Mouse (Mus musculus) hindbrain, embryonic 16.5 days (tissue): ENCODE data around the gene Chst11. TPM values are rescaled to one million over a fixed set of nuclear protein-coding genes. Genes with fewer than 3 reads are reported as not detected.
"Not testable (repeated sequence)": the region's sequence is repeated elsewhere in the genome, so short reads cannot be mapped to it uniquely, and the experiment has no call there.

Source experiments
- ATAC-seq: fragments of 200-750 bp; cut with Nextera tagmentation; 2 replicates; pipeline ENCODE4 v1.8.0; 2017; ENCODE audit warnings: moderate TSS enrichment, moderate library complexity
- H3K27ac ChIP-seq: fragments of 300-500 bp; sonication (generic); 2 replicates; pipeline ENCODE4 v1.5.1; 2014; ENCODE audit warnings: low read depth, mild to moderate bottlenecking, control low read depth, low read length, moderate library complexity
- H3K27me3 ChIP-seq: fragments of 300-500 bp; sonication (generic); replicated peaks from 2 replicates; pipeline ENCODE4 v1.6.1; 2014; ENCODE audit warnings: low read length; ENCODE audit not compliant: control insufficient read depth, insufficient read depth
- H3K36me3 ChIP-seq: fragments of 300-500 bp; sonication (generic); 2 replicates; pipeline ENCODE4 v1.6.1; 2014; ENCODE audit warnings: mild to moderate bottlenecking, low read length, moderate library complexity, mixed read lengths; ENCODE audit not compliant: control insufficient read depth, insufficient read depth
- H3K4me1 ChIP-seq: fragments of 300-500 bp; sonication (generic); 2 replicates; pipeline ENCODE4 v1.6.1; 2014; ENCODE audit warnings: low read depth, low read length; ENCODE audit not compliant: control insufficient read depth, insufficient read depth
- H3K4me2 ChIP-seq: fragments of 300-500 bp; sonication (generic); 2 replicates; pipeline ENCODE4 v1.6.1; 2014; ENCODE audit warnings: mild to moderate bottlenecking, low read length, control low read depth, moderate library complexity
- H3K4me3 ChIP-seq: fragments of 300-500 bp; sonication (generic); 2 replicates; pipeline ENCODE4 v1.5.1; 2014; ENCODE audit warnings: mild to moderate bottlenecking, low read length, control low read depth, moderate library complexity
- H3K9ac ChIP-seq: fragments of 300-500 bp; sonication (generic); 2 replicates; pipeline ENCODE4 v1.6.1; 2014; ENCODE audit warnings: low read depth, mild to moderate bottlenecking, control low read depth, low read length, moderate library complexity
- H3K9me3 ChIP-seq: fragments of 300-500 bp; sonication (generic); 2 replicates; pipeline ENCODE4 v1.6.1; 2014; ENCODE audit warnings: mild to moderate bottlenecking, low read length, moderate library complexity; ENCODE audit not compliant: control insufficient read depth
- WGBS: fragments of 180-500 bp; shearing (Covaris S2); extraction: QIAGEN DNeasy Blood & Tissue Kit; methylation state at CpG from one replicate; pipeline ENCODE4 v1.1.7; 2014; 5-methylcytosine and 5-hydroxymethylcytosine counted together
- polyA plus RNA-seq: library from polyadenylated mRNA; unstranded; fragments of >200 nt; fragmentation: Nextera tagmentation; extraction: Ambion mirVana; gene quantifications from 2 replicates; pipeline ENCODE4 v1.2.1, GENCODE M21; 2015

Gene Chst11
- polyA plus RNA-seq, 1 experiment from 2014 or later = 3.6 TPM

DNA sequence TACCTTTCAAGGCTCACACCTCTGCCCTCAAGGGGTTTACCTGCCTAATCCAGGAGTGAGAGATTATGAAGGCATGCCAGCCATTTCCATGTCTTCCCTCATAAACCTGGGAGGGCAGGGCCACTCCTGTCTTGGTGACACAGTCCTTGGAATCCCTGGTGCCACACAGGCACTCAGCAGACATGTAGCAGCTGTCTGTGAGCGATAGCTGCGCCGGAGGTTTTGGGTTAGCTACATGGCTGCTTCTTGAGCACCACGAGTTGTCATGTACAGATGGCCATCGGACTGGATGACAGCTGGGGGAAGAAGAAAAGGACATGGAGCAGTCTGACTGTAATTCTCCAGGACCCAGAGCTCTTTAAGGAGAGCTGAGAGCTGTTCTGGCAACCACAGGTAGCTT lies 129.3 kb downstream of the Chst11 start:
- Histone ChIP-seq H3K4me2 (no peak overlapping the region), H3K9ac (no peak overlapping the region), H3K27me3 (no peaks in the 10 kb centered on the region), H3K9me3 (no peaks in the 10 kb centered on the region), H3K4me1 (peaks cover 27% of the 10 kb centered on the region), H3K36me3 (no peaks in the 10 kb centered on the region), H3K4me3 (no peak overlapping the region), H3K27ac (no peak overlapping the region)
- no peak for ATAC-seq
- WGBS = 72% methylated on average over 5 of the region's 5 CpGs

DNA sequence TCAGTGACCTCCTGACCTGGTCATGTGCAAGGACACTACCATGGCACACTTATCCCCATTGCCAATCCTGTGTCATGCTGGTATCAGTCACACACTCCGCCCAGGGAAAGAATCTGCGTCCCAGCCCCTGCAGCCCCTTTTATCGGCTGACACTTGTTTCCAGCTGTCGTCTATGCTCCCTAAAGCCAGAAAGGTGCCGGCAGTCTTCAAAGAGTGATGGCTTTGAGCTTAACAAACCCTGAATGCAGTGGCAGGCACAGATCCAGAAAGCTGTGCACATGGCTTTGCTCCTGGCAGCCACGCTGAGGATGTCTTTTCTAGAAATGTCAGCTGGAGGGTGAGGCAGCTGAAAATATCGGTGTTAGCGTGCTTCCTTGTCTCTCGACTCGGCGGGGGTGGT lies 131.6 kb downstream of the Chst11 start:
- no peak overlapping the region for H3K4me2 ChIP-seq
- WGBS = 26% methylated on average over 11 of the region's 11 CpGs
- H3K4me1 ChIP-seq = peaks cover 27% of the 10 kb centered on the region
- no peak overlapping the region for H3K4me3 ChIP-seq
- H3K27ac ChIP-seq = no peak overlapping the region
- ATAC-seq = no peak
- H3K9ac ChIP-seq = peak overlapping the region; percentile 41; the same call in 1 of the 2 replicates
- no peaks in the 10 kb centered on the region for H3K9me3 ChIP-seq
- H3K27me3 ChIP-seq = no peaks in the 10 kb centered on the region
- H3K36me3 ChIP-seq = no peaks in the 10 kb centered on the region

DNA sequence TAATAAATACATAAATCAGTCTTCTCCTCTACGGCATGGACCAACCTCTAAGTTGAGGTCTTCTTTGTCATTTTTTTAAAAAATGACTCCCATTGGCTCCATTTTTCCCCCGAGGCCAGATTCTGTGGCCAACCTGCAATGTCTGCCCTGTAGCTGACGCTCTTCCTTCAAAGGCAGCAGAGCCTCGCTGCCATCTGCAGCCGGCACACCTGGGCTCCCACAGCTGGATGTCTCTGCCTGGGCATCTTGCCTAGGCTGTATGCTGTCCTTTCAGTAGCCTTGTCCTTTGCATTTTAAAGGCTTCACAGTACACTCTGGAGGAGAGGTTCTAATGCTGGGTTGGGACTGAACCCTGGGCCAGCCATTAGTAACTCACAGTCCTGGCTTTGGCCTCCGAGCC lies 132.6 kb downstream of the Chst11 start:
- WGBS = 74% methylated on average over 6 of the region's 6 CpGs
- Histone ChIP-seq H3K27me3 (no peaks in the 10 kb centered on the region), H3K4me2 (no peak overlapping the region), H3K36me3 (no peaks in the 10 kb centered on the region), H3K9ac (no peak overlapping the region), H3K4me3 (no peak overlapping the region), H3K27ac (no peak overlapping the region), H3K4me1 (peaks cover 27% of the 10 kb centered on the region), H3K9me3 (no peaks in the 10 kb centered on the region)
- no peak for ATAC-seq

DNA sequence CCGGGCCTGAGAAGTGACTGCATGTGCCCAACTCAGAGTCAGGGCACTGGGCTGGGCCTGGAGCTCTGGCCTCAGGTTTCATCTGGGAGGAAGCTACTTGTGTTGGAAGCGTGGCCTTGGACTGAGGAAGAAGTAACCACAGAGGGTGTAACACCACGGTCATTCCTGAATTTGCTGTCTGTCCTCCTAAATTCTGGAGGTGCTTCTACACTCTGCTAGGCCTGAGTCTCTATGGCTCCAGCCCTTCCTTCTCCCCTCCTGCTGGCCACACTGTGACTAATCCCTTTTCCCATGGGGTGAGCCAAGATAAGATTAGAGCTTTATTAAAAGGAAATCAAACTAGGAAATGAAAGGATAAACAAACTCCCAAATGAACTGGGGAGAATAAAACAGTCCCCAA lies 133.3 kb downstream of the Chst11 start:
- H3K9ac ChIP-seq = no peak overlapping the region
- no peak overlapping the region for H3K27ac ChIP-seq
- H3K9me3 ChIP-seq = no peaks in the 10 kb centered on the region
- no peak overlapping the region for H3K4me3 ChIP-seq
- no peak for ATAC-seq
- no peaks in the 10 kb centered on the region for H3K36me3 ChIP-seq
- H3K27me3 ChIP-seq = no peaks in the 10 kb centered on the region
- H3K4me2 ChIP-seq = no peak overlapping the region
- 77% methylated on average over 3 of the region's 3 CpGs for WGBS
- H3K4me1 ChIP-seq = peaks cover 27% of the 10 kb centered on the region

DNA sequence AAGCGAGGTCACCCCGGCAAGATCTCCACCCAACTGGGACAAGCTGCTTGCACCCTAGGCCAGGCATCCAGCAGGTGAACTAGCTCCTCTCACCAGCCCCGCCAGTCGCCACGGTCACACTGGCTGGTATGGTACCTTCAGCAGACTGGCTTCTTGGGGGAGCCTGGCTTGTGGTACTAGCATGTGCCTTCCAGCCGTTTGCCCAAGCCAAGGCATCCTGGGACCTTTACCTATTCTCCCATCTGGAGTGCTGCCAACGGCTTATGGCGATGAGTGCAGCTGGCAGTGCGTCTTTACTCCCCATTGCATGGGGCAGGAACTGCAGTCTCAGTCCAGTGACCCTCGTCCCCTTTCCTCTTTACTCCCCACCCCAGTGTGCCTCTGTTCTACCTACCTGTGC lies 133.7 kb downstream of the Chst11 start:
- Histone ChIP-seq H3K27me3 (no peaks in the 10 kb centered on the region), H3K4me1 (peaks cover 27% of the 10 kb centered on the region), H3K4me2 (no peak overlapping the region), H3K9ac (no peak overlapping the region), H3K27ac (no peak overlapping the region), H3K4me3 (no peak overlapping the region), H3K9me3 (no peaks in the 10 kb centered on the region), H3K36me3 (no peaks in the 10 kb centered on the region)
- ATAC-seq = no peak
- 66% methylated on average over 10 of the region's 10 CpGs for WGBS

DNA sequence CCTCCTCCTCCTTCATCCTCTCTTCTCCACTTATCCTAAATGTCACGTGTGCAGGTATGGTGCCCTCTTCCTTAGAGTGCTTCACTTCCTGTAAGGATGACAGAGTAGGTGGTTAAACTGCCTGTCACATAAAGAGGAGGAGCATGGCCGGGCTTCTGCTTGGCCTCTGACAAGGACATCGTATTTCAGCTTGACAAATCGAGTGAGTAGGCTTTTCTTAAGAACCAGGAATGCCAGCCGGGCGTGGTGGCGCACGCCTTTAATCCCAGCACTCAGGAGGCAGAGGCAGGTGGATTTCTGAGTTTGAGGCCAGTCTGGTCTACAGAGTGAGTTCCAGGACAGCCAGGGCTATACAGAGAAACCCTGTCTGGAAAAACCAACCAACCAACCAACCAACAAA lies 134.2 kb downstream of the Chst11 start:
- H3K9ac ChIP-seq, H3K4me2 ChIP-seq, H3K27me3 ChIP-seq, H3K4me3 ChIP-seq, H3K27ac ChIP-seq, H3K9me3 ChIP-seq, ATAC-seq, H3K36me3 ChIP-seq: not testable (repeated sequence)
- 76% methylated on average over 8 of the region's 8 CpGs for WGBS
- H3K4me1 ChIP-seq = peaks cover 27% of the 10 kb centered on the region

DNA sequence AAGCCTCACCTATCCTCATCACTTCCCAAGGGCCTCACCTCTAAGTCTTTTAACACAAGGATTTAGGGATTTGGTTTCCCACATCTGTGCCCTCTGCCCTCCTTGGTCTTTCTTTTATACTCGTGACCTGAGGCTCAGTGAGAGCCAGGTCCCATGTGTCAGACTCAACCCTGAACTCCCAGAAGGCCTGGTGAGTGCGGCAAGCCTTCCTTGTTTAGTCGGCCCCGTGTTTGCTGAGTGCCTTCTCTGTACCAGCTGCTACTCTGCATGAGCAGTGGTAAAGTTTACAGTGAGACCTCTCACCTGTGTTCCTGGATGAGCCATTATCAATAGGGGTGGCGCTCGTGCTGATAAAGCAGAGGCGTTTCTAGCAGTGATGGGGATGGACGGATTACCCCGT lies 134.6 kb downstream of the Chst11 start:
- 79% methylated on average over 9 of the region's 9 CpGs for WGBS
- Histone ChIP-seq H3K27me3 (no peaks in the 10 kb centered on the region), H3K36me3 (no peaks in the 10 kb centered on the region), H3K27ac (no peak overlapping the region), H3K4me2 (no peak overlapping the region), H3K4me3 (no peak overlapping the region), H3K4me1 (peaks cover 23% of the 10 kb centered on the region), H3K9ac (no peak overlapping the region), H3K9me3 (no peaks in the 10 kb centered on the region)
- no peak for ATAC-seq

DNA sequence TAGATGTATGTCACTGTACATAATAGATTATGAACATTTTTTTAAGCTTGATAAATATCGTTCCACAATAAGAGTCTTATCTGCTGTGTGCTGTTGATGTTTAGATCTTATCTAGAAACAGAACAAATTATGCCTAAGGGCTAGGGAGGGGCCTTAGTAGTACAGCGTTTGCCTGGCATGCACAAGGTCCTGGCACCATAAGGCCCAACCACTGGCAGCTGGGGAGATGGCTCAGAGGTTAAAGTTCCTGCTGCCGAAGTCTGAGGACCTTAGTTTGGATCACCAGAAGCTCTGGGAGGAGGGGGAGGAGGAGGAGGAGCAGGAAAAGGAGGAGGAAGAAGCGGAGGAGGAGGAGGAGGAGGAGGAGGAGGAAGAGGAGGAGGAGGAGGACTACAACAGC lies 135.6 kb downstream of the Chst11 start:
- Histone ChIP-seq H3K4me1 (peaks cover 23% of the 10 kb centered on the region), H3K27ac (no peak overlapping the region), H3K27me3 (no peaks in the 10 kb centered on the region), H3K9me3 (no peaks in the 10 kb centered on the region), H3K4me3 (no peak overlapping the region), H3K36me3 (no peaks in the 10 kb centered on the region), H3K9ac (no peak overlapping the region), H3K4me2 (no peak overlapping the region)
- no peak for ATAC-seq
- WGBS = 86% methylated on average over 4 of the region's 4 CpGs

DNA sequence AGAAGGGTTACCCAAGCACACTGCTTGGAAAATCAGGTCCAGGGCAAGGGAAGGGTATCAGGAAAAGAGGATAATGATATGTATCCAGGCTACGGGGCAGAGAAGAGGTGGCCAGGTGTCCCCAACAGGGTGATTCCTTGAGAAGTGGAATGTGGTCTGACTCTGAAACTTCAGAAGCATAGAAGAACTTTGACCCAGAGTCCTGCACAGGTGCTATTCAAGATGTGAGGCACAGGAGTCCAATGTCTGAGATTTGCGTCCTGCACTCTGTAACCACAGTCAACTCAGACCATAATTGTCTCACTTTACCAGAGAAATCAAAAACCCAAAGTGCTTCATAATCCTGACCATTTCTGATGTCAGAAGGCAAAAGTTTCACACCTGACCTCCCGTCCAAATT lies 139.3 kb downstream of the Chst11 start:
- Histone ChIP-seq H3K9ac (no peak overlapping the region), H3K9me3 (no peaks in the 10 kb centered on the region), H3K4me1 (peaks cover 4% of the 10 kb centered on the region), H3K27ac (no peak overlapping the region), H3K4me2 (no peak overlapping the region), H3K36me3 (no peaks in the 10 kb centered on the region), H3K27me3 (no peaks in the 10 kb centered on the region), H3K4me3 (no peak overlapping the region)
- no peak for ATAC-seq
- 92% methylated on average over 3 of the region's 3 CpGs for WGBS

DNA sequence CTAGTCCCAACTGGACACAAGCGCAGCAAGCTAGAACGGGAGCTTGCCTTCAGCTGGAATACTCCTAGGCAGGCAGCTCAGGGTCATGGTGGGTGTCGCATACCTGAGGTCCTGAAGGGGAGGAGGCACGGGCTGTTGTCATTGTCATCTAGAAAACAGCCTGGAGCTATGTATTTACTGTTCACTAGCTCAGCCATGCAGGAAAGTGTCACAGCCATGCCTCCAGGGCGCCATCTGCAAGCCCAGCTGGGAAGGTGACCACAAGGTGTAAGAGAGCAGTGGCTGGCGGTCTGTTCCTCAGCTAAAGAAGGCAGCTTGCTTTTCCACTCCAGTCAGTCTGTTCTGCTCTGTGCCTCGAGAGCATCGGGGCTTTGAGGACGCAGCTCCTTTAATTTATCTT lies 141.1 kb downstream of the Chst11 start:
- no peak overlapping the region for H3K4me3 ChIP-seq
- H3K36me3 ChIP-seq = no peaks in the 10 kb centered on the region
- peaks cover 14% of the 10 kb centered on the region for H3K4me1 ChIP-seq
- no peaks in the 10 kb centered on the region for H3K9me3 ChIP-seq
- no peaks in the 10 kb centered on the region for H3K27me3 ChIP-seq
- no peak overlapping the region for H3K9ac ChIP-seq
- H3K27ac ChIP-seq = no peak overlapping the region
- no peak overlapping the region for H3K4me2 ChIP-seq
- WGBS = 50% methylated on average over 9 of the region's 9 CpGs
- no peak for ATAC-seq
